Mouse (Mus musculus) hindbrain, embryonic 15.5 days (tissue): Measurements from ENCODE around the gene Dnajc2. TPM values are rescaled to one million over a fixed set of nuclear protein-coding genes. Genes with fewer than 3 reads are reported as not detected.
"Not testable (repeated sequence)": the region's sequence is repeated elsewhere in the genome, so short reads cannot be mapped to it uniquely, and the experiment has no call there.

Source experiments
- ATAC-seq: fragments of 200-750 bp; cut with Nextera tagmentation; 2 replicates; pipeline ENCODE4 v1.8.0; 2017; ENCODE audit warnings: low read depth, moderate number of reproducible peaks, moderate TSS enrichment; ENCODE audit not compliant: low FRiP score
- H3K27ac ChIP-seq: fragments of 300-500 bp; sonication (generic); replicated peaks from 2 replicates; pipeline ENCODE4 v1.5.1; 2015; ENCODE audit warnings: mild to moderate bottlenecking, inconsistent platforms
- H3K27me3 ChIP-seq: fragments of 300-500 bp; sonication (generic); 2 replicates; pipeline ENCODE4 v1.6.1; 2015; ENCODE audit warnings: control low read depth, inconsistent platforms
- H3K36me3 ChIP-seq: fragments of 300-500 bp; sonication (generic); 2 replicates; pipeline ENCODE4 v1.6.1; 2015; ENCODE audit warnings: control low read depth, inconsistent platforms
- H3K4me1 ChIP-seq: fragments of 300-500 bp; sonication (generic); replicated peaks from 2 replicates; pipeline ENCODE4 v1.6.1; 2015; ENCODE audit warnings: control low read depth, inconsistent platforms
- H3K4me2 ChIP-seq: fragments of 300-500 bp; sonication (generic); 2 replicates; pipeline ENCODE4 v1.6.1; 2015; ENCODE audit warnings: moderate library complexity, mild to moderate bottlenecking, inconsistent platforms
- H3K4me3 ChIP-seq: fragments of 300-500 bp; sonication (generic); 2 replicates; pipeline ENCODE4 v1.5.1; 2015; ENCODE audit warnings: mild to moderate bottlenecking, inconsistent platforms
- H3K9ac ChIP-seq: fragments of 300-500 bp; sonication (generic); 2 replicates; pipeline ENCODE4 v1.6.1; 2015; ENCODE audit warnings: inconsistent platforms
- H3K9me3 ChIP-seq: fragments of 300-500 bp; sonication (generic); 2 replicates; pipeline ENCODE4 v1.6.1; 2016; ENCODE audit warnings: control low read depth, inconsistent platforms
- WGBS: fragments of 180-500 bp; shearing (Covaris S2); methylation state at CpG from one replicate; pipeline ENCODE4 v1.1.7; 2015; 5-methylcytosine and 5-hydroxymethylcytosine counted together
- polyA plus RNA-seq: library from polyadenylated mRNA; unstranded; fragments of >200 nt; fragmentation: Nextera tagmentation; extraction: Ambion mirVana; gene quantifications from 2 replicates; pipeline ENCODE4 v1.2.1, GENCODE M21; 2015

Dnajc2 gene
- polyA plus RNA-seq, 1 experiment from 2014 or later = 64.1 TPM

- Histone ChIP-seq H3K4me1 (no peaks in the 10 kb centered on the region), H3K27me3 (no peaks in the 10 kb centered on the region)
- no peak for ATAC-seq
Measured at GRCm38 (mm10) chr5:21718546-21718945, 66.5 kb downstream of the Dnajc2 start.

GRCm38 (mm10) chr5:21717165-21717715, 67.8 kb downstream of the Dnajc2 start:
- H3K9ac ChIP-seq = no peak overlapping the region
- no peaks in the 10 kb centered on the region for H3K9me3 ChIP-seq
- 81% methylated on average over 10 of the region's 10 CpGs for whole genome bisulfite sequencing
- no peaks in the 10 kb centered on the region for H3K27me3 ChIP-seq
- no peak for ATAC-seq
- H3K4me2 ChIP-seq = no peak overlapping the region
- H3K4me1 ChIP-seq = no peaks in the 10 kb centered on the region
- no peaks in the 10 kb centered on the region for H3K36me3 ChIP-seq
- H3K4me3 ChIP-seq = no peak overlapping the region
- H3K27ac ChIP-seq = no peak overlapping the region

More at GRCm38 (mm10) chr5:21718546-21718945, 66.5 kb downstream of the Dnajc2 start:
- no peaks in the 10 kb centered on the region for H3K9me3 ChIP-seq
- no peak overlapping the region for H3K9ac ChIP-seq
- no peak overlapping the region for H3K4me2 ChIP-seq
- no peak overlapping the region for H3K27ac ChIP-seq
- H3K36me3 ChIP-seq = no peaks in the 10 kb centered on the region
- 75% methylated on average over 5 of the region's 5 CpGs for WGBS
- no peak overlapping the region for H3K4me3 ChIP-seq

- no peaks in the 10 kb centered on the region for H3K4me1 ChIP-seq
- no peak overlapping the region for H3K4me2 ChIP-seq
- H3K4me3 ChIP-seq = no peak overlapping the region
- no peak overlapping the region for H3K9ac ChIP-seq
- no peak for ATAC-seq
- H3K27me3 ChIP-seq = no peaks in the 10 kb centered on the region
- no peak overlapping the region for H3K27ac ChIP-seq
- WGBS = 92% methylated on average over 4 of the region's 4 CpGs
- H3K9me3 ChIP-seq = no peaks in the 10 kb centered on the region
- H3K36me3 ChIP-seq = no peaks in the 10 kb centered on the region
Measured at GRCm38 (mm10) chr5:21714447-21714846, 70.6 kb downstream of the Dnajc2 start.

- Histone ChIP-seq H3K4me3 (no peak overlapping the region), H3K27ac (no peak overlapping the region), H3K27me3 (no peaks in the 10 kb centered on the region), H3K9ac (no peak overlapping the region), H3K4me1 (no peaks in the 10 kb centered on the region), H3K9me3 (no peaks in the 10 kb centered on the region), H3K4me2 (no peak overlapping the region), H3K36me3 (no peaks in the 10 kb centered on the region)
- ATAC-seq = no peak
- 63% methylated on average over 13 of the region's 13 CpGs for WGBS
Measured at GRCm38 (mm10) chr5:21712127-21712715, 72.8 kb downstream of the Dnajc2 start.

GRCm38 (mm10) chr5:21708011-21708410, 77.0 kb downstream of the Dnajc2 start:
- not testable (repeated sequence) for H3K9me3 ChIP-seq, H3K27me3 ChIP-seq, ATAC-seq, H3K4me3 ChIP-seq, H3K4me1 ChIP-seq, H3K27ac ChIP-seq, H3K36me3 ChIP-seq, H3K9ac ChIP-seq, H3K4me2 ChIP-seq
- WGBS = 87% methylated on average over 8 of the region's 8 CpGs

Other genes with a start within 250 kb of the Dnajc2 start
- gene Lrrc17, start 241.7 kb downstream of the Dnajc2 start, polyA plus RNA-seq = 5.7 and 7.9 TPM in 2 replicates
- gene Fbxl13, start 139.6 kb downstream of the Dnajc2 start, polyA plus RNA-seq = 0.22 and 0.40 TPM in 2 replicates
- gene Armc10, start 139.4 kb downstream of the Dnajc2 start, polyA plus RNA-seq = 49.0 and 49.1 TPM in 2 replicates
- 2.5 and 2.8 TPM in 2 replicates for gene Napepld, start 83.9 kb downstream of the Dnajc2 start, polyA plus RNA-seq
- 68.7 and 71.6 TPM in 2 replicates for gene Pmpcb, start 48.1 kb downstream of the Dnajc2 start, polyA plus RNA-seq
- 180 and 182 TPM in 2 replicates for gene Psmc2, start within 50 bp of the Dnajc2 start, polyA plus RNA-seq
- 0.09 and 0.14 TPM in 2 replicates for gene Slc26a5, start 80.4 kb upstream of the Dnajc2 start, polyA plus RNA-seq